Mouse (Mus musculus): ENCODE data around the gene Trp53. TPM values are rescaled to one million over a fixed set of nuclear protein-coding genes. Genes with fewer than 3 reads are reported as not detected.

Gene Trp53
- polyA plus RNA-seq, 1 experiment = 53.2 TPM

GRCm38 (mm10) chr11:69560896-69561854 lies 19.0 kb upstream of the Trp53 start:
- Histone ChIP-seq H3K9me3 (no peaks in the 10 kb centered on the region), H3K27me3 (replicated peaks) (peaks cover 44% of the 10 kb centered on the region), H3K4me3 (replicated peaks) (peak overlapping the region; percentile 12), H3K4me1 (peaks cover 20% of the 10 kb centered on the region), H3K36me3 (replicated peaks; ENCODE audit: low read length) (peaks cover 59% of the 10 kb centered on the region)
- TF ChIP-seq FLI1 (IDR thresholded peaks at IDR 0.05; ENCODE audit: low read length) (no peak), GATA1 (IDR thresholded peaks at IDR 0.05; ENCODE audit: borderline replicate concordance, low read length) (no peak)

- Histone ChIP-seq H3K27me3 (replicated peaks) (peaks cover 26% of the 10 kb centered on the region), H3K4me1 (peaks cover 16% of the 10 kb centered on the region), H3K4me3 (replicated peaks) (no peak overlapping the region), H3K9me3 (no peaks in the 10 kb centered on the region), H3K36me3 (replicated peaks; ENCODE audit: low read length) (peaks cover 81% of the 10 kb centered on the region)
- no peak for TF ChIP-seq FLI1 (IDR thresholded peaks at IDR 0.05; ENCODE audit: low read length)
- TF ChIP-seq GATA1 (IDR thresholded peaks at IDR 0.05; ENCODE audit: borderline replicate concordance, low read length) = no peak
Measured at GRCm38 (mm10) chr11:69563373-69563772, 16.8 kb upstream of the Trp53 start.

GRCm38 (mm10) chr11:69564391-69564790 lies 15.8 kb upstream of the Trp53 start:
- no peak overlapping the region for H3K4me3 ChIP-seq (replicated peaks)

GRCm38 (mm10) chr11:69565131-69565530 lies 15.0 kb upstream of the Trp53 start:
- no peak overlapping the region for H3K4me3 ChIP-seq (replicated peaks)
- H3K9me3 ChIP-seq = no peaks in the 10 kb centered on the region
- peaks cover 98% of the 10 kb centered on the region for H3K36me3 ChIP-seq (replicated peaks; ENCODE audit: low read length)
- H3K27me3 ChIP-seq (replicated peaks) = peaks cover 9% of the 10 kb centered on the region
- TF ChIP-seq GATA1 (IDR thresholded peaks at IDR 0.05; ENCODE audit: borderline replicate concordance, low read length) (no peak), FLI1 (IDR thresholded peaks at IDR 0.05; ENCODE audit: low read length) (no peak)
- peaks cover 2% of the 10 kb centered on the region for H3K4me1 ChIP-seq

More at GRCm38 (mm10) chr11:69564391-69564790, 15.8 kb upstream of the Trp53 start:
- Histone ChIP-seq H3K9me3 (no peaks in the 10 kb centered on the region), H3K27me3 (replicated peaks) (peaks cover 17% of the 10 kb centered on the region), H3K36me3 (replicated peaks; ENCODE audit: low read length) (peaks cover 91% of the 10 kb centered on the region), H3K4me1 (peaks cover 7% of the 10 kb centered on the region)
- TF ChIP-seq FLI1 (IDR thresholded peaks at IDR 0.05; ENCODE audit: low read length) (no peak), GATA1 (IDR thresholded peaks at IDR 0.05; ENCODE audit: borderline replicate concordance, low read length) (no peak)

GRCm38 (mm10) chr11:69575220-69575619 lies 4.9 kb upstream of the Trp53 start:
- Histone ChIP-seq H3K4me3 (replicated peaks) (no peak overlapping the region), H3K36me3 (replicated peaks; ENCODE audit: low read length) (peaks cover 72% of the 10 kb centered on the region), H3K4me1 (peaks cover 67% of the 10 kb centered on the region), H3K9me3 (no peaks in the 10 kb centered on the region), H3K27me3 (replicated peaks) (no peaks in the 10 kb centered on the region)
- no peak for TF ChIP-seq FLI1 (IDR thresholded peaks at IDR 0.05; ENCODE audit: low read length)
- TF ChIP-seq GATA1 (IDR thresholded peaks at IDR 0.05; ENCODE audit: borderline replicate concordance, low read length) = no peak

- no peaks in the 10 kb centered on the region for H3K9me3 ChIP-seq
- peak overlapping the region; percentile 76 for H3K4me3 ChIP-seq (replicated peaks)
- TF ChIP-seq FLI1 (IDR thresholded peaks at IDR 0.05; ENCODE audit: low read length) = no peak
- no peak for TF ChIP-seq GATA1 (IDR thresholded peaks at IDR 0.05; ENCODE audit: borderline replicate concordance, low read length)
- peaks cover 61% of the 10 kb centered on the region for H3K36me3 ChIP-seq (replicated peaks; ENCODE audit: low read length)
- no peaks in the 10 kb centered on the region for H3K27me3 ChIP-seq (replicated peaks)
- peaks cover 67% of the 10 kb centered on the region for H3K4me1 ChIP-seq
Measured at GRCm38 (mm10) chr11:69576307-69576706, 3.9 kb upstream of the Trp53 start.

GRCm38 (mm10) chr11:69578301-69578700 lies 1.9 kb upstream of the Trp53 start:
- Histone ChIP-seq H3K4me3 (replicated peaks) (peak overlapping the region; percentile 100), H3K4me1 (peaks cover 64% of the 10 kb centered on the region), H3K9me3 (no peaks in the 10 kb centered on the region), H3K27me3 (replicated peaks) (no peaks in the 10 kb centered on the region), H3K36me3 (replicated peaks; ENCODE audit: low read length) (peaks cover 49% of the 10 kb centered on the region)
- TF ChIP-seq GATA1 (IDR thresholded peaks at IDR 0.05; ENCODE audit: borderline replicate concordance, low read length) (no peak), FLI1 (IDR thresholded peaks at IDR 0.05; ENCODE audit: low read length) (no peak)

GRCm38 (mm10) chr11:69579128-69580017 lies 786 bp upstream of the Trp53 start:
- H3K4me1 ChIP-seq = peaks cover 68% of the 10 kb centered on the region
- peaks cover 50% of the 10 kb centered on the region for H3K36me3 ChIP-seq (replicated peaks; ENCODE audit: low read length)
- H3K9me3 ChIP-seq = no peaks in the 10 kb centered on the region
- TF ChIP-seq GATA1 (IDR thresholded peaks at IDR 0.05; ENCODE audit: borderline replicate concordance, low read length) (no peak), FLI1 (IDR thresholded peaks at IDR 0.05; ENCODE audit: low read length) (no peak)
- no peaks in the 10 kb centered on the region for H3K27me3 ChIP-seq (replicated peaks)
- peak overlapping the region; percentile 100 for H3K4me3 ChIP-seq (replicated peaks)

GRCm38 (mm10) chr11:69580572-69581146 lies 500 bp downstream of the Trp53 start:
- peaks cover 43% of the 10 kb centered on the region for H3K36me3 ChIP-seq (replicated peaks; ENCODE audit: low read length)
- peaks cover 68% of the 10 kb centered on the region for H3K4me1 ChIP-seq
- TF ChIP-seq FLI1 (IDR thresholded peaks at IDR 0.05; ENCODE audit: low read length) (no peak), GATA1 (IDR thresholded peaks at IDR 0.05; ENCODE audit: borderline replicate concordance, low read length) (no peak)
- no peaks in the 10 kb centered on the region for H3K9me3 ChIP-seq
- peak overlapping the region; percentile 100 for H3K4me3 ChIP-seq (replicated peaks)
- no peaks in the 10 kb centered on the region for H3K27me3 ChIP-seq (replicated peaks)

Data from megakaryocyte, embryonic 14.5 days (primary cell).